Mouse (Mus musculus) heart, embryonic 10.5 days (tissue): Measurements from ENCODE around the gene Moxd1. TPM values are rescaled to one million over a fixed set of nuclear protein-coding genes. Genes with fewer than 3 reads are reported as not detected.

Experiments
- DNase-seq: peaks from one replicate; pipeline ENCODE4 v3.0.0-alpha.2; 2017; ENCODE audit warnings: low spot score
- H3K27ac ChIP-seq: fragments of 300-500 bp; sonication (generic); 2 replicates; pipeline ENCODE4 v1.5.1; 2016; ENCODE audit warnings: mild to moderate bottlenecking
- H3K27me3 ChIP-seq: fragments of 300-500 bp; sonication (generic); 2 replicates; pipeline ENCODE4 v1.6.1; 2016; ENCODE audit warnings: mild to moderate bottlenecking; ENCODE audit not compliant: poor library complexity, insufficient read depth, severe bottlenecking
- H3K36me3 ChIP-seq: fragments of 300-500 bp; sonication (generic); 2 replicates; pipeline ENCODE4 v1.6.1; 2016; ENCODE audit warnings: mild to moderate bottlenecking, moderate library complexity
- H3K4me1 ChIP-seq: fragments of 300-500 bp; sonication (generic); 2 replicates; pipeline ENCODE4 v1.6.1; 2016; ENCODE audit warnings: mild to moderate bottlenecking
- H3K4me3 ChIP-seq: fragments of 300-500 bp; sonication (generic); 2 replicates; pipeline ENCODE4 v1.5.1; 2016; ENCODE audit warnings: mild to moderate bottlenecking, moderate library complexity
- H3K9me3 ChIP-seq: fragments of 300-500 bp; sonication (generic); 2 replicates; pipeline ENCODE4 v1.6.1; 2016; ENCODE audit warnings: mild to moderate bottlenecking, moderate library complexity
- WGBS: fragments of 180-500 bp; shearing (Covaris S2); methylation state at CpG from one replicate; pipeline ENCODE4 v1.1.7; 2016; 5-methylcytosine and 5-hydroxymethylcytosine counted together
- polyA plus RNA-seq: library from polyadenylated mRNA; unstranded; fragments of >200 nt; fragmentation: Nextera tagmentation; extraction: Ambion mirVana; gene quantifications from 2 replicates; pipeline ENCODE4 v1.2.1, GENCODE M21; 2016

The Moxd1 gene
- polyA plus RNA-seq, 1 experiment from 2014 or later, result 6.2 TPM

- Histone ChIP-seq H3K4me3 (no peak overlapping the region), H3K27ac (no peak overlapping the region), H3K9me3 (no peaks in the 10 kb centered on the region), H3K36me3 (no peaks in the 10 kb centered on the region), H3K27me3 (no peaks in the 10 kb centered on the region), H3K4me1 (no peaks in the 10 kb centered on the region)
- DNase-seq, result no peak
- 81% methylated on average over 23 of the region's 23 CpGs for WGBS
Observed at GRCm38 (mm10) chr10:24235426-24236283, 12.3 kb downstream of the Moxd1 start.

- Histone ChIP-seq H3K4me1 (no peaks in the 10 kb centered on the region), H3K27me3 (no peaks in the 10 kb centered on the region), H3K27ac (no peak overlapping the region), H3K4me3 (no peak overlapping the region), H3K9me3 (no peaks in the 10 kb centered on the region), H3K36me3 (no peaks in the 10 kb centered on the region)
- DNase-seq, result no peak
- 71% methylated on average over 4 of the region's 4 CpGs for WGBS
Observed at GRCm38 (mm10) chr10:24246815-24247214, 23.5 kb downstream of the Moxd1 start.

- H3K9me3 ChIP-seq, result no peaks in the 10 kb centered on the region
- no peak for DNase-seq
Observed at GRCm38 (mm10) chr10:24248116-24248515, 24.8 kb downstream of the Moxd1 start.

GRCm38 (mm10) chr10:24251631-24252030 is 28.3 kb downstream of the Moxd1 start:
- Histone ChIP-seq H3K36me3 (no peaks in the 10 kb centered on the region), H3K27me3 (no peaks in the 10 kb centered on the region), H3K9me3 (no peaks in the 10 kb centered on the region), H3K4me3 (no peak overlapping the region), H3K27ac (no peak overlapping the region), H3K4me1 (no peaks in the 10 kb centered on the region)
- DNase-seq, result no peak

More at GRCm38 (mm10) chr10:24248116-24248515, 24.8 kb downstream of the Moxd1 start:
- Histone ChIP-seq H3K4me3 (no peak overlapping the region), H3K4me1 (no peaks in the 10 kb centered on the region), H3K27ac (no peak overlapping the region), H3K36me3 (no peaks in the 10 kb centered on the region), H3K27me3 (no peaks in the 10 kb centered on the region)

- H3K4me1 ChIP-seq, result no peaks in the 10 kb centered on the region
- H3K27ac ChIP-seq, result no peak overlapping the region
- WGBS, result 61% methylated on average over 7 of the region's 7 CpGs
- H3K4me3 ChIP-seq, result no peak overlapping the region
- H3K27me3 ChIP-seq, result no peaks in the 10 kb centered on the region
- H3K9me3 ChIP-seq, result no peaks in the 10 kb centered on the region
- no peak for DNase-seq
- no peaks in the 10 kb centered on the region for H3K36me3 ChIP-seq
Observed at GRCm38 (mm10) chr10:24258150-24258549, 34.8 kb downstream of the Moxd1 start.

GRCm38 (mm10) chr10:24258885-24259284 is 35.6 kb downstream of the Moxd1 start:
- H3K4me3 ChIP-seq, result no peak overlapping the region
- H3K9me3 ChIP-seq, result no peaks in the 10 kb centered on the region
- H3K36me3 ChIP-seq, result no peaks in the 10 kb centered on the region
- H3K27ac ChIP-seq, result no peak overlapping the region
- 73% methylated on average over 3 of the region's 3 CpGs for WGBS
- DNase-seq, result no peak
- no peaks in the 10 kb centered on the region for H3K27me3 ChIP-seq
- H3K4me1 ChIP-seq, result no peaks in the 10 kb centered on the region

- 79% methylated on average over 5 of the region's 5 CpGs for WGBS
- Histone ChIP-seq H3K4me3 (no peak overlapping the region), H3K4me1 (no peaks in the 10 kb centered on the region), H3K27me3 (no peaks in the 10 kb centered on the region), H3K36me3 (no peaks in the 10 kb centered on the region), H3K9me3 (no peaks in the 10 kb centered on the region), H3K27ac (no peak overlapping the region)
- no peak for DNase-seq
Observed at GRCm38 (mm10) chr10:24259794-24260590, 36.7 kb downstream of the Moxd1 start.

GRCm38 (mm10) chr10:24267520-24267919 is 44.2 kb downstream of the Moxd1 start:
- H3K27me3 ChIP-seq, result no peaks in the 10 kb centered on the region
- DNase-seq, result no peak
- H3K4me3 ChIP-seq, result no peak overlapping the region
- H3K27ac ChIP-seq, result no peak overlapping the region
- H3K4me1 ChIP-seq, result 0 out of 2 replicates have a peak, but pooled peaks cover 2% of the 10 kb centered on the region
- no peaks in the 10 kb centered on the region for H3K36me3 ChIP-seq
- 76% methylated on average over 2 of the region's 2 CpGs for WGBS
- no peaks in the 10 kb centered on the region for H3K9me3 ChIP-seq

GRCm38 (mm10) chr10:24271077-24271637 is 47.8 kb downstream of the Moxd1 start:
- Histone ChIP-seq H3K4me1 (0 out of 2 replicates have a peak, but pooled peaks cover 2% of the 10 kb centered on the region), H3K36me3 (no peaks in the 10 kb centered on the region), H3K27ac (no peak overlapping the region), H3K27me3 (no peaks in the 10 kb centered on the region), H3K4me3 (no peak overlapping the region), H3K9me3 (no peaks in the 10 kb centered on the region)
- DNase-seq, result no peak
- WGBS, result 61% methylated on average over 6 of the region's 6 CpGs

- 58% methylated on average over 7 of the region's 7 CpGs for WGBS
- no peak for DNase-seq
- Histone ChIP-seq H3K27ac (no peak overlapping the region), H3K4me1 (no peaks in the 10 kb centered on the region), H3K9me3 (no peaks in the 10 kb centered on the region), H3K36me3 (no peaks in the 10 kb centered on the region), H3K4me3 (no peak overlapping the region), H3K27me3 (no peaks in the 10 kb centered on the region)
Observed at GRCm38 (mm10) chr10:24276211-24276610, 52.9 kb downstream of the Moxd1 start.

GRCm38 (mm10) chr10:24282650-24283049 is 59.3 kb downstream of the Moxd1 start:
- DNase-seq, result no peak
- Histone ChIP-seq H3K4me1 (no peaks in the 10 kb centered on the region), H3K27ac (no peak overlapping the region), H3K36me3 (no peaks in the 10 kb centered on the region), H3K4me3 (no peak overlapping the region), H3K27me3 (no peaks in the 10 kb centered on the region), H3K9me3 (no peaks in the 10 kb centered on the region)
- WGBS, result 49% methylated on average over 5 of the region's 5 CpGs

- Histone ChIP-seq H3K4me1 (no peaks in the 10 kb centered on the region), H3K9me3 (no peaks in the 10 kb centered on the region), H3K36me3 (no peaks in the 10 kb centered on the region), H3K27me3 (no peaks in the 10 kb centered on the region), H3K27ac (no peak overlapping the region), H3K4me3 (no peak overlapping the region)
- DNase-seq, result no peak
- 62% methylated on average over 8 of the region's 8 CpGs for WGBS
Observed at GRCm38 (mm10) chr10:24291611-24292010, 68.3 kb downstream of the Moxd1 start.

- no peaks in the 10 kb centered on the region for H3K27me3 ChIP-seq
- no peaks in the 10 kb centered on the region for H3K36me3 ChIP-seq
- DNase-seq, result no peak
- 91% methylated on average over 1 of the region's 1 CpGs for WGBS
- no peaks in the 10 kb centered on the region for H3K9me3 ChIP-seq
- no peak overlapping the region for H3K27ac ChIP-seq
- H3K4me1 ChIP-seq, result no peaks in the 10 kb centered on the region
- H3K4me3 ChIP-seq, result no peak overlapping the region
Observed at GRCm38 (mm10) chr10:24292671-24293070, 69.4 kb downstream of the Moxd1 start.
